Mouse (Mus musculus) fat pad, adult 2 months (tissue): ENCODE results near the gene Kif16b.
"Not testable (repeated sequence)": the region's sequence is repeated elsewhere in the genome, so short reads cannot be mapped to it uniquely, and the experiment has no call there.

Experiments
- DNase-seq: peaks from one replicate; pipeline ENCODE4 v3.0.0-alpha.2; 2011; ENCODE audit warnings: low read depth, low spot score; ENCODE audit errors: extremely low read depth

Gene Kif16b

GRCm38 (mm10) chr2:142599235-142599634 is 302.1 kb downstream of the Kif16b start:
- no peak for DNase-seq

DNA sequence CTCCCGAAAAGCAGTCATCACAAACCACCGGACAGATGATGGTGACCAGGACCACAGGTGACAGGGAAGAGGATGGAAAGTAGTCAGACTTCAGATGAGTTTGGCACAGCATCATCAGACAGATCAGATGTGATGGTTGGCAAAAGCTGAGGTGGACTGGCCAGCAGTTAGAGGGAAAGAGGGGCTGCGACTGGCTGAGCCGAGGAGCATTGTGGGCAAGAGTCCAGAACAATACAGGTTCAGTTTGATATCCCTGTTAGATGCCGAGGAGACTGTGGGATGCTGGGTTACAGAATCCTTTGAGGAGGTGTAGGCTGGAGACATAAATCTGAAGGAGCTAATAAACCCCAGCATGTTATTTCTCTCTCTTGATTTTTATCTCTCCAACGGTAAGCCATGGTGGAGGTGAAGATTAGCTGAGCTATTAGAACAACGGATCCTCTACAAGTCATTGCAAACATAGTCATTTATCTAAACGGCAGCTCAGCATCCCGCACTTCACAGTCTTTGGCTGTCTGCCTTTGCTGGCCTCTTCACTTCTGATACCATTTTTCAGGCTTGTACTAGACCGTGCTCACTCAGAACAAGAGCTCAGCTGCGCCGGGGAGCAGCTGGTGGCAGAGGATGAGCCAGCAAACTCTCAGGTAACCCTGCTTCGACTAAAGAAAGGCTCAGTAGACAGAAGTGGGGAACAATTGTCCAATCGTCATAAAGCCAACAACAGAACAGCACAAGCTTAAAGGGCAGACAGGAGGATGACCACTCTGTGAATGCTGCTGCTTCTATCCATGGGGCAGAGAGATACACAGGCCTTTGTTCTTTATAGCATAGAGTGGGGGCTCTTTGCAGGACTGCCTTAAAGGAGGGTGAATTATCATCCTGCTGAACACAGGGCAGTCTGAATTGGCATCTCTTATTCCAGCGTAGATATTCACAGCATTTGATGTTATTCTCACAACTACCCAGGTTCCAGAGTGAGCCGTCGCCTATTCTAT is 304.9 kb downstream of the Kif16b start:
- DNase-seq = no peak

DNA sequence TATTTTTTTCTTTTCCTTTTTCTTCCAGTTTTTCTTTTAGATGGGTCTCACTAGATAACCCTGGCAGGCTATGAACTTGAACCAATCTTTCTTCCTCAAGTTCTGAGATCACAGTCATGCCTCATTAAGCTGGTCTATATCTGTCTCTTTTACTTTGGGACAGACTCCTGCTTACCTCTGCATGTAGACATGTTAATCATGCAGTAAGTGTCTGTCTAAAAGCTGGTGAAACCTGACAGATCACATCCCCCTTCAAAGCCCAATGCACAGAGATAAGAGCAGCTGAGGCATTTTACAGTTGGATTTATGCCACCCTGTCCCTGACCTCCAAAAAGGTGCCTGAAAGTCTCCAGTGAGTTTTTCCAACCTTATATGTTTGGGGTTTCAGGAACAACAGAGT is 310.4 kb downstream of the Kif16b start:
- no peak for DNase-seq

DNA sequence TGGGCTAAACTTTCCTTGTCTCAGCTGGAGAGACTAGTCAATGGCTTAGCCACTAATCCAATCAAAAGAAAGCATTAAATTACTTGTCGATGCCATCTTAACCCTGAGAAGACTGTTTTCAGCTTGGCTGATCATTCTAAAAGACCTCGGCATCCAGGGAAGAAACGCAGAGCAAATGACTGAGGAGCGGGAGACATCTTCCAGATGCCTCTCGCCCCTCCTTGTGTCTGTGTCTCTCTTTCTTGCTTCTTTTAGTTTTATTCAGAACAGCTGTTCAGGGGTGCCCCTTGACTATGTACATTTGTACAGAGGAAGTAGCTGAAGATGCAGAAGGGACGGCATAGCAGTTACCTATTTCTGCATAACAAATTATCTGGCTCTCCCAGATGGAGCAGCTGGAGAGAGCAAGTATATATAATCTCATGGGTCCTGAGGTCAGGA is 311.0 kb downstream of the Kif16b start:
- no peak for DNase-seq

GRCm38 (mm10) chr2:142589403-142590283 is 311.7 kb downstream of the Kif16b start:
- no peak for DNase-seq

GRCm38 (mm10) chr2:142585845-142586244 is 315.5 kb downstream of the Kif16b start:
- DNase-seq = no peak

DNA sequence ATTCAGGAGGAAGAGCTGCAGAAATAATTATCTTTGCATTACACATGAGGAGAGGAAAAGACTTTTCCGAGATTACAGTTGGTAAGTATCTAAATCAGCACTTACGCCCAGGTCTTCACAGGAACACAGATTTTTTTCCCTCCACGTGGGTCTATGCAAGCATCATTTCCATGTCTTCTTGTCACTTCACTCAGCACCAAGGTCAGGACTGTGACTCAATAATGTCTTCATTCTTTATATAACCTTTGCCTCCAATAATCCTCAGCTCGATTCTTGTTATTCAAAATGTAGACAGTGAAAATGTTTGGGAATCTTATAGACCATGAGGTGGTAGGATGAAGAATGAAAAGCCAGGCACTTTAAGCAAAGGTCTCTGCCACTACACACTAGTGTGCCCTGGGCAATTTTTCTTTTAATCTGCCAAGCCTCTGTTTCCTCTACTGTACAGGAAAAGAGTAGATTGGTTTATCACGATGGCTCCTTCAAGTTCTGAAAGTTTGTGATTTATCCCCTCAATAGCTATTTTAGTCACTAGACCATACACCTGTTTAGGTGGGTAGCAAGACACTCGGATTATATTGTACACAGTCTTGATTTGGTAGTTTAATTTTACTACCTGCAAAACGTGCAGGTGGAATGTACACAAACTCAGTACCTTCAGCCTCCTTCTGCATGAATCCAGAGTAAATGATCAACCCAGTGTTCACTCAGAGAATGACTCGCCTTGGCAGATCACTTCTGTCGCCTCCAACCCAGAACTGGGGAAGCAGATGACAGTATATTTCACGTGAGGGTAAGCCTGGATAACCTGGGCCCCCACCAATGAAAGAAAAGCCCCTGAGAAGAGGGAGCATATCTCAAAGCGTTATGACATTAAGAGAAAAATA is 316.2 kb downstream of the Kif16b start:
- no peak for DNase-seq

DNA sequence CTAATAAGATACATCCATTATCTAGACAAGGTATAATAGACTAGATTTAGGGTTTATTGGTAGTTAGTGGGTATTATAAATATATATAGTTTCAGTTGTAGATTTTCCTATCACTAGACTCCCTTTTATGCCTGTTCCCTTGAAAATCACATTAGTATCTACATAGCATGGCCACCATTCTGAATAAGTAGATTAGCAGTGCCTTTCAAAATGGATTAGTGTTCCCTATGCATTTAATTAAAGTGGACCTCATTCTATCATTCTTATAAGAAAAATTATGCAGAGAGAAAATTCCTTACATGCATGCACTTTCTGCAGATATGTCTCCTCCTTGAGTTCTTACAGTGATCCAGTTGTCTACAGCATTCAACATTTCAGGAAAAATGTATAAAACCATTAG is 320.9 kb downstream of the Kif16b start:
- no peak for DNase-seq

GRCm38 (mm10) chr2:142577414-142577813 is 323.9 kb downstream of the Kif16b start:
- not testable (repeated sequence) for DNase-seq

DNA sequence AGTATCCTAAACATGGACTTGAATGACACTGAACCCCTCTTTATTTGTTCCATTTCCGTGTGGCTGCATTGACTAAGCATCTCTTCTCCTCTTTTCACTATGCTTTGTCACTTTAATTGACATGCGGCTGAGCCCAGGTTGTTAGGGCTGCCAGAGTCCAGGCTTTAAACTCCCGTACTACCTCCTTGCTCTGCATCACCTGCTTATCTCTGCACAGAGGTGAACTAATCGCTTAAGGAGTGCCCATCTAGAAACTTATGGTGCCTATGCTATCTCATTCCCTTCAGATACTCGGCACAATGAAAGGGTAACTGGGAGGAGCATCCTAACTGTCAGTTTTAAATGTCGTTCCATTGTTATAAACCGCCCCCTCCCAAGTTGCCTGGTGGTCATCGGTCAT is 331.6 kb downstream of the Kif16b start:
- no peak for DNase-seq
